Mouse (Mus musculus): ENCODE data around the gene Eif4b. TPM values are rescaled to one million over a fixed set of nuclear protein-coding genes. Genes with fewer than 3 reads are reported as not detected.

The Eif4b gene
- polyA plus RNA-seq, 1 experiment from 2014 or later, result 96.1 TPM

GRCm38 (mm10) chr15:102080429-102080828 is 6.9 kb downstream of the Eif4b start:
- no peak for ATAC-seq (replicated peaks; ENCODE audit: low FRiP score, low read depth)
- H3K4me3 ChIP-seq (replicated peaks; ENCODE audit: low read depth, low read length), result no peak overlapping the region
- no peak overlapping the region for H3K9ac ChIP-seq (ENCODE audit: low read depth, low read length)
- 0 out of 2 replicates have a peak overlapping the region, but pooled peaks have one; percentile 8 for H3K27ac ChIP-seq
- no peaks in the 10 kb centered on the region for H3K9me3 ChIP-seq (replicated peaks; ENCODE audit: low read length)
- 53% methylated on average over 2 of the region's 2 CpGs for WGBS
- peaks cover 17% of the 10 kb centered on the region for H3K36me3 ChIP-seq (ENCODE audit: insufficient read depth, low read length)
- H3K4me2 ChIP-seq (ENCODE audit: low read length), result no peak overlapping the region
- peaks cover 8% of the 10 kb centered on the region; the same call in 1 of the 2 replicates for H3K4me1 ChIP-seq (replicated peaks; ENCODE audit: insufficient read depth, low read length)
- DNase-seq (ENCODE audit: low spot score), result no peak
- H3K27me3 ChIP-seq (ENCODE audit: insufficient read depth, low read length), result no peaks in the 10 kb centered on the region
- TF ChIP-seq CTCF (IDR thresholded peaks at IDR 0.05; ENCODE audit: low read depth), result peak; percentile 38; the same call in 1 of the 2 replicates

GRCm38 (mm10) chr15:102082148-102082547 is 8.6 kb downstream of the Eif4b start:
- Histone ChIP-seq H3K36me3 (ENCODE audit: insufficient read depth, low read length) (peaks cover 31% of the 10 kb centered on the region), H3K9ac (ENCODE audit: low read depth, low read length) (no peak overlapping the region), H3K4me1 (replicated peaks; ENCODE audit: insufficient read depth, low read length) (no peaks in the 10 kb centered on the region), H3K27me3 (ENCODE audit: insufficient read depth, low read length) (no peaks in the 10 kb centered on the region), H3K9me3 (replicated peaks; ENCODE audit: low read length) (no peaks in the 10 kb centered on the region), H3K4me3 (replicated peaks; ENCODE audit: low read depth, low read length) (no peak overlapping the region), H3K4me2 (ENCODE audit: low read length) (no peak overlapping the region), H3K27ac (no peak overlapping the region)
- DNase-seq (ENCODE audit: low spot score) (no peak), ATAC-seq (replicated peaks; ENCODE audit: low FRiP score, low read depth) (0 out of 2 replicates have a peak, but pooled peaks have one; percentile 58)
- no peak for TF ChIP-seq CTCF (IDR thresholded peaks at IDR 0.05; ENCODE audit: low read depth)
- 86% methylated on average over 4 of the region's 4 CpGs for WGBS

DNA sequence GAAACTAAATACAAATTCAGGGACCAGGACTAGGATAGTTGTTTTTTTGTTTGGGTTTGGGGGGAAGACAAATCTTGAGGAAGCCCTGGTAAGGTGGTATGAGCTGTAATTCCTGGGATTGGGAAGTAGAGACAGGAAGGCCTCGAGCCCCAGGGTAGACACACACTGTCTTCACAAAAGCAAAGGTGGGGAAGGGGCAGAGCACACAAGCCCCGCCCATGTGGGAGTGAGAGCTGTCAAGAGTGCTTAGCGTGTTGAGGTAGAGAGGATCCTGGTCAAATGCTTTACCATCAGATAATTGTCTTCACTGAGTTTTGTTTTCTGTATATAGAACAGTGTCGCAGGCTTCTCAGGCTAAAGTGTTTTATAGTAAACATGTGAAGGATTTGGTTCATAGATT is 9.5 kb downstream of the Eif4b start:
- Histone ChIP-seq H3K27me3 (ENCODE audit: insufficient read depth, low read length) (no peaks in the 10 kb centered on the region), H3K9ac (ENCODE audit: low read depth, low read length) (no peak overlapping the region), H3K4me3 (replicated peaks; ENCODE audit: low read depth, low read length) (no peak overlapping the region), H3K27ac (no peak overlapping the region), H3K9me3 (replicated peaks; ENCODE audit: low read length) (no peaks in the 10 kb centered on the region), H3K4me2 (ENCODE audit: low read length) (no peak overlapping the region), H3K36me3 (ENCODE audit: insufficient read depth, low read length) (peaks cover 40% of the 10 kb centered on the region), H3K4me1 (replicated peaks; ENCODE audit: insufficient read depth, low read length) (no peaks in the 10 kb centered on the region)
- no peak for ATAC-seq (replicated peaks; ENCODE audit: low FRiP score, low read depth)
- TF ChIP-seq CTCF (IDR thresholded peaks at IDR 0.05; ENCODE audit: low read depth), result no peak
- DNase-seq (ENCODE audit: low spot score), result no peak
- WGBS, result 66% methylated on average over 4 of the region's 4 CpGs

DNA sequence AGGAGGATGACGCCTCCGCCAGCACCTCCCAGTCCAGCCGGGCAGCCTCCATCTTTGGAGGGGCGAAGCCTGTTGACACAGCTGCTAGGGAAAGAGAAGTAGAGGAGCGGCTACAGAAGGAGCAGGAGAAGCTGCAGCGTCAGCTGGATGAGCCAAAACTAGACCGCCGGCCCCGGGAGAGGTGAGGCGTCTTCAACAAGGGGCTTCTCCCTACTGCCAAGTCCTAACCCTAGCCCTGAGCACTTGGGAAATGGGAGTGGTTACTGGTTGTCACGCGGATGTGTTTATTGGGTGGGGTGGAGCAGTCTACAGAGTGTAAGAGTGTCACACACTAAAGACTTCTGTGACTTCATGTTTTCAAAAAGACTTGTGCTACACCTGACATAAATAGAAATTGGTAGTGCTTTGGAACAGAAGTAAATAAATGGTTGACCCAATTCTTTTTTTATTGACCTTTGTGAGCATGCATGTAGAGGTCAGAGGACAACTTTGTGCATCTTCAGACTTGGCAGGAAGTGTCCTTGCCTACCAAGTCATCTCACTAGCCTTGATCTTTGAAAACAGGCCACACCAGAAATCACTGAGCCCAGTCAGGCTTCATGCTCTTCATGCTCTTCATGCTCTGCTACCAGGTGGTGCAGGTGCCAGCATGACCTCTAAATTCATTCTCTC is 16.5 kb downstream of the Eif4b start:
- Histone ChIP-seq H3K36me3 (ENCODE audit: insufficient read depth, low read length) (peaks cover 90% of the 10 kb centered on the region), H3K4me3 (replicated peaks; ENCODE audit: low read depth, low read length) (no peak overlapping the region), H3K27ac (no peak overlapping the region), H3K4me2 (ENCODE audit: low read length) (no peak overlapping the region), H3K27me3 (ENCODE audit: insufficient read depth, low read length) (no peaks in the 10 kb centered on the region), H3K9ac (ENCODE audit: low read depth, low read length) (no peak overlapping the region), H3K9me3 (replicated peaks; ENCODE audit: low read length) (no peaks in the 10 kb centered on the region), H3K4me1 (replicated peaks; ENCODE audit: insufficient read depth, low read length) (no peaks in the 10 kb centered on the region)
- DNase-seq (ENCODE audit: low spot score), result no peak
- TF ChIP-seq CTCF (IDR thresholded peaks at IDR 0.05; ENCODE audit: low read depth), result no peak
- WGBS, result 61% methylated on average over 12 of the region's 12 CpGs
- ATAC-seq (replicated peaks; ENCODE audit: low FRiP score, low read depth), result no peak

GRCm38 (mm10) chr15:102091063-102091679 is 17.6 kb downstream of the Eif4b start:
- no peak for TF ChIP-seq CTCF (IDR thresholded peaks at IDR 0.05; ENCODE audit: low read depth)
- H3K4me3 ChIP-seq (replicated peaks; ENCODE audit: low read depth, low read length), result no peak overlapping the region
- H3K27me3 ChIP-seq (ENCODE audit: insufficient read depth, low read length), result no peaks in the 10 kb centered on the region
- no peak overlapping the region for H3K27ac ChIP-seq
- no peak for DNase-seq (ENCODE audit: low spot score)
- H3K4me1 ChIP-seq (replicated peaks; ENCODE audit: insufficient read depth, low read length), result no peaks in the 10 kb centered on the region
- no peak for ATAC-seq (replicated peaks; ENCODE audit: low FRiP score, low read depth)
- WGBS, result 74% methylated on average over 12 of the region's 12 CpGs
- no peaks in the 10 kb centered on the region for H3K9me3 ChIP-seq (replicated peaks; ENCODE audit: low read length)
- no peak overlapping the region for H3K9ac ChIP-seq (ENCODE audit: low read depth, low read length)
- no peak overlapping the region for H3K4me2 ChIP-seq (ENCODE audit: low read length)
- H3K36me3 ChIP-seq (ENCODE audit: insufficient read depth, low read length), result peaks cover 88% of the 10 kb centered on the region

GRCm38 (mm10) chr15:102091688-102092087 is 18.1 kb downstream of the Eif4b start:
- Histone ChIP-seq H3K4me1 (replicated peaks; ENCODE audit: insufficient read depth, low read length) (no peaks in the 10 kb centered on the region), H3K4me3 (replicated peaks; ENCODE audit: low read depth, low read length) (no peak overlapping the region), H3K9me3 (replicated peaks; ENCODE audit: low read length) (no peaks in the 10 kb centered on the region), H3K27ac (no peak overlapping the region), H3K27me3 (ENCODE audit: insufficient read depth, low read length) (no peaks in the 10 kb centered on the region), H3K36me3 (ENCODE audit: insufficient read depth, low read length) (peaks cover 86% of the 10 kb centered on the region), H3K9ac (ENCODE audit: low read depth, low read length) (no peak overlapping the region), H3K4me2 (ENCODE audit: low read length) (no peak overlapping the region)
- DNase-seq (ENCODE audit: low spot score) (no peak), ATAC-seq (replicated peaks; ENCODE audit: low FRiP score, low read depth) (no peak)
- no peak for TF ChIP-seq CTCF (IDR thresholded peaks at IDR 0.05; ENCODE audit: low read depth)
- 53% methylated on average over 1 of the region's 1 CpGs for WGBS
